Mouse (Mus musculus): ENCODE results near the gene Vgll4.

The Vgll4 gene

DNA sequence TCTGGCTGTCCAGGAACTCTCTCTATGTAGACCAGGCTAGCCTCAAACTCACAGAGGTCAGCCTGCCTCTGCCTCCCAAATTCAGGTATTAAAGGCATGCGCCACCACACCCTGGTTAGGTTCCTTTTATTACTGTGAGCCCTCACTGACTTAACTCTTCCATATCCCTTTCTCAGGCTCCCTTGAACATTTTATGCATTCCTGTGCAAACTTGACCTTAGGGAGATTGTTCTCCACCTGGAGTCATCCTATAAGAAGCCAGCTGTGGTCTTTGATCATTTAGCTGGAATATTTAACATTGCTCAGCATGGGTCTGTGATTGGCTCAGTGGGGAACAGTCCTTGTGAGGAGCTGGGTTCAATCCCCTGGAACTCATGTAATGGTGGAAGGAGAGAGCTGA lies 4.5 kb upstream of the Vgll4 start:
- in situ Hi-C loops (cut with MseI, MboI) = no loop called here

GRCm38 (mm10) chr6:114972988-114973387 lies 3.2 kb upstream of the Vgll4 start:
- in situ Hi-C loops (cut with MseI, MboI) = no loop called here

DNA sequence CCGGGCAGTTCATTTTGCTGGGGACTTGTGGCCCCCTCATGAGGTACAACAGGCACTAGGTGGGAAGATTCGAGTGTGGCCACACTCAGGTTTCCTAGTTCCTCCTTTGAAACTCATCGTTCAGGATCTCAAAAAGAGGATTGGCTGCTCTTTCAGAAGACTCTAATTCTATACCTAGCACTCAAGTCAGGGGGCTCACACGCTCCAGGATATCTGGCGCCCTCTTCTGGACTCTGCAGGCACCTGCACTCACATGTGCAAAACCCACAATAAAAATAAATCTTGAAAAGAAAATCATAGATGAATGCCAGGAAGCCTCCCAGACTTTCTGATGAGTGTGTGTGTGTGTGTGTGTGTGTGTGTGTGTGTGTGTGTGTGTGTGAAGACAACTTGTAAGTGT lies 1.1 kb upstream of the Vgll4 start:
- in situ Hi-C loops (cut with MseI, MboI) = no loop called here

GRCm38 (mm10) chr6:114970386-114970785 lies 592 bp upstream of the Vgll4 start:
- in situ Hi-C loops (cut with MseI, MboI) = no loop called here

- in situ Hi-C loops (cut with MseI, MboI) = no loop called here
Measured at GRCm38 (mm10) chr6:114968361-114969212, 1.2 kb downstream of the Vgll4 start.

- in situ Hi-C loops (cut with MseI, MboI) = no loop called here
Measured at GRCm38 (mm10) chr6:114967623-114968022, 2.2 kb downstream of the Vgll4 start.

DNA sequence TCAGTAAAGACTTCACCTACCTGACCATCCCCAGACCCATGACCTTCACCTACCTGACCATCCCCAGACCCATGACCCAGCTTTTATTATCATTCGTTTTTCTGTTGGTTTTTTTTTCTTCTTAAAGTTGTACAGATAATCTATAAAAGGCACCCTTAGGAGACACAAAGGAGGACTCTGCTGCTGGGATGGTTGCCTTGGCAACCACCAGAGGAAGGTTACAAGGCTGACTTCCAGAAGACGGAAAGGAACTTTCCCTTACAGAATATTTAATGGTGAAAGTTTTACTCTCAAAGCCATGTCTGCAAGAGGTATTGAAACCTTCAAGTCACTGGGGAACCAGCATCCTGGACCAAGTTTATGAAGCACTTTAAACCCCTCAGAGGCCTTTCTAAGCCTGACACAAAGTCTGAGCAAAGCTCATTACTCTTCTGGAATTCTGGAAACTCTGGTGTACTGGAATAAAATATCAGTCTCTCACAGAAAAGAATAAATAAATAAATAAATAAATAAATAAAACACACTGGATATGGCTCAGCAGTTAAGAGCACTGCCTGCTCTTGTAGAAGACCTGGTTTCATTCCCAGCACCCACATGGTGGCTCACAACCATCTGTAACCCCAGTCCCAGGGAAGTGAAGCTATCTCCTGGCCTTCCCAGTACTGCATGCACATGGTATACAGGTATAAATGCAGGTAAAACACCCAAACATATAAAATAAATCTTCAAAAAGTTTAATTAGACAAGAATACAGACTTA lies 3.2 kb downstream of the Vgll4 start:
- in situ Hi-C loops (cut with MseI, MboI) = no loop called here

- in situ Hi-C loops (cut with MseI, MboI) = no loop called here
Measured at GRCm38 (mm10) chr6:114965802-114966201, 4.0 kb downstream of the Vgll4 start.

- in situ Hi-C loops (cut with MseI, MboI) = no loop called here
Measured at GRCm38 (mm10) chr6:114965396-114965795, 4.4 kb downstream of the Vgll4 start.

GRCm38 (mm10) chr6:114964235-114964634 lies 5.6 kb downstream of the Vgll4 start:
- in situ Hi-C loops (cut with MseI, MboI) = no loop called here

- in situ Hi-C loops (cut with MseI, MboI) = no loop called here
Measured at GRCm38 (mm10) chr6:114963636-114964035, 6.2 kb downstream of the Vgll4 start.

DNA sequence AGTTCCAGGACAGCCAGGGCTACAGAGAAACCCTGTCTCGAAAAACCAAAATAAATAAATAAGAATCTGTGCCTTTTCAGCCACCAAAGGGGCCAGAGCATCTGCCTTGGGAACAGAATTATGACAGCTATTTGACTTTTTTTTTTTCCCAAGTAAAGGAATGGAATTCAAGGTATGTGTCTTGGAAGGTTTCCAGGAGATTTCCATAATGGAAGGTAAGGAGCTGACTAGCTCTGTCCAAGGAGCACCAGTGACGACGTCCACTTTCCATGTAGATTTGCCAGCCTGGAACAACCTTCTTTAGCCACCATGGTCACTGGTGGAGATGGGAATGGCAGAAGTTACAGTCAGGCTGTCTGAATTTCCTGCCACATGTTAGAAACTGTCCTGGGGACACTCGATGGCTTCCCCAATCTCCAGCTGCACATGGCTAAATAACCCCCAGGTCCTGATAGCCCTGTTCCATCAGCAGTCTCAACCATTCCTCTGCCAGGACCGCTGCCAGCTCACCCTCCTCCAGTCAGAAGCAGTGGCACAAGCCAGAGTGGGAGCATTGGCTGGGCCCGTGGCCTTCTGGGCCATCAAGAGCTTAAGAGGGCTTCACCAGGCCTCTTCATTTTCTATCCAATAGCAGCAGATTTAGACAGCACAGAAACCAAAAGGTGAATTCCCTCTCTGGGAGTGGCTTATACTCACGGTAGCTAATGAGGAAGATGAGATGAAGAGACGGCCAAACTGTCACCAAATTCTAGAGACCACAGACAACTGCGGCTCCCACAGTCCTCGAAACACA lies 8.3 kb downstream of the Vgll4 start:
- in situ Hi-C loops (cut with MseI, MboI) = no loop called here

DNA sequence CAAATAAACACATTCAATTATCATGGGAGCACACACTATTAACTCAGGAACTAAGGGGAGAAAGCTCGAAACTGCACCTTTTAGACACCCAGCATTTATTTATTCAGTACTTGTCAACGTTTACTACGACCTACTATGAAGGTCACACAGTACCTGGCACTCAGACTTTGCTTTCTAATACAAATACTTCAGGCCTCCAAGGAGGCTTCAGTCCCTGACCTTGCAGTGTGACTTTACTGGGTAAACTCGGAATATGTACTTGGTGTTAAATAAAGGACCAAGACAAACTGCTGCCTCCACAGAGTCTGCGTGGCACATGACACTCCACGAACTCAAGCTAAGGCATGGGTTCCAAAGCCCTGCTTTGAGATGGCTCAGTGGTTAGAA lies 10.8 kb downstream of the Vgll4 start:
- in situ Hi-C loops (cut with MseI, MboI) = no loop called here

DNA sequence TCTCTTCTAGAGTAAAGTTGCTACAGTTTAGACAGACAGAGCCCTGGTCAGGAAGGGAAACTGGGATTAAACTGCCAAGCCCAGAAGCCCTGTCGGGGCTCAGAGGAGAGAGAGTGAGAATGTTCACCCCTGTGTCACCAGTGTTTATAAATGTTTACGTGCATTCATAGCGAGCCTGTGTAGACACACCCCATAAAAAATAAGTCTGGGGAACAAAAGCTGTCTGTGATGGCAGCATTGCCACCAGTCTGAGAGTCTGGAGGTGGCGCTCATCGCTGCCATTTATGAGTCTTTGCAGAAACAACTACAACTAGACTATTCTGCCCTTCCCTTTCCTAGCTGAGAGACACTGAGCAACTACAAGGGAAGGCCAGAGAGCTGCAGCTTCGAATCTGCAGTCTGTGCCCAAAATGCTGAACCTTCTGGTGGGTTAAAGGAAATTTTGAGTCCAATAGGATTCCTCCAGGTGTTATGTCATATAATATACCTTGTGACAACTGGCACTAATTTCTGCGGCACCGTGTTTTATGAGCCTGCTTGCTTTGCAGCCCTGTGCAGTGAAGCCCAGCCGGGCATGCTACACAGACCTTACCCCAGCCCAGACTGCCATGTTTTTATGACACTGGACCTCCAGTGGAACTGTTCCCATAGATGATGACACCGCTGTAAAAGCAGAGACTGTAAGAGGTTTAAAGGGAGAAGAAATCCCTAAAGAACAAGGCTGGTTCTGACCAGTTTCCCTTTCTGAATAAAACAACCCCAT lies 11.4 kb downstream of the Vgll4 start:
- in situ Hi-C loops (cut with MseI, MboI) = no loop called here

DNA sequence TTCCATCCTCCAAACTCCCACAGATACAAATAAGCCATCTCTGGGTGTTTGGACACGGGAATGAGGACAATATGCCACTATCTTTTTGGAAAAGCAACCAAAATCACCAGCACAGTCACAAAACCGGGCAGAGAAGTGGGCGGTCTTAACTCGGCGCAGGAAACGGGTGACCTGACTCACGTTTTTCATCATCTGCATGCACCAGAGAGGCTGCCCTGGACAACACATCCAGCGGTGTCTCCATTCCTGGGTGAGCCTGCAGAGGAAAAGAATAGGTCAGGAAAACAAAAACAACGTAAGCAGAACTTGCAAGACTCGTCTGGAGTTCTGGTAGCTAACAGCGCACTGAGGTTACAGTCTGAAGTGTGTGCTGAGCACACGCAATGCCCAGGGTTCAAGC lies 12.0 kb downstream of the Vgll4 start:
- in situ Hi-C loops (cut with MseI, MboI) = no loop called here

- in situ Hi-C loops (cut with MseI, MboI) = no loop called here
Measured at GRCm38 (mm10) chr6:114954496-114954895, 15.3 kb downstream of the Vgll4 start.

DNA sequence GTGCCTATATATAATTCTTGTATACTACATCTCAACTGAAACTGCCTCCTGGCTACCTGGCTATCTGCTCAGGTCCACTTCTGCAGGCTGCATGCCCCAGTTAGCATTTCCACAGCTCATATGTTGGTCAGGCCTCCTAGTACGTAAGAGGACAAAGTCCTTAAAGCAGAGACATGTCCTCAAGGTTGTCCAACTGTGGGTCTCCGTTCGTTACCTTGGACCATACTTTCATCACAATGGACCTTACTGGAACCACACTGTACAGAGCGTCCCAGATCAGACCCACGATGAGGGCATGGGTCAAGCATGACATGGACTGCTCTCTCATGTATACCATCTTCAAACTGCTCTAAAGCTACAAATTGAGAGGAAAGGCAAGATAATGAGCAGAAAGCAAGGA lies 16.2 kb downstream of the Vgll4 start:
- in situ Hi-C loops (cut with MseI, MboI) = no loop called here

DNA sequence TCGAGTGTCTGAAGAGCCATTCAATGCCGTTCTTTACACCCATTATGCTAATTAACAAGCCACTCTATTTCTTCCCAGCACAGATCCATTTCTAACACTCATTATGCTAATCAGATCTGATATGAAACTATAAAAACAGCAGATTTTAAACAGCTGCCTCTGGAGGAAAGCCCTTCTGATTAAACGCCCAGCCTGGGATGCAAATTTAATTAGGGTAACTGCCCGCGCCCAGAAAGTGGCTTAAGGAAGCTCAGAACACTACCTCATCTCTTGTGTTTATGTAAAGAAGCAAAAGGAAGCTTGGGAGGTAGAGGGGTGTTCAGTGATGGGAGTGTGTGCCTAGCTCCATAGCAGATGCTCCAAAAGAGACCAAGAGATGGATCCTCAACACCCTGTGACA lies 17.4 kb downstream of the Vgll4 start:
- in situ Hi-C loops (cut with MseI, MboI) = no loop called here

DNA sequence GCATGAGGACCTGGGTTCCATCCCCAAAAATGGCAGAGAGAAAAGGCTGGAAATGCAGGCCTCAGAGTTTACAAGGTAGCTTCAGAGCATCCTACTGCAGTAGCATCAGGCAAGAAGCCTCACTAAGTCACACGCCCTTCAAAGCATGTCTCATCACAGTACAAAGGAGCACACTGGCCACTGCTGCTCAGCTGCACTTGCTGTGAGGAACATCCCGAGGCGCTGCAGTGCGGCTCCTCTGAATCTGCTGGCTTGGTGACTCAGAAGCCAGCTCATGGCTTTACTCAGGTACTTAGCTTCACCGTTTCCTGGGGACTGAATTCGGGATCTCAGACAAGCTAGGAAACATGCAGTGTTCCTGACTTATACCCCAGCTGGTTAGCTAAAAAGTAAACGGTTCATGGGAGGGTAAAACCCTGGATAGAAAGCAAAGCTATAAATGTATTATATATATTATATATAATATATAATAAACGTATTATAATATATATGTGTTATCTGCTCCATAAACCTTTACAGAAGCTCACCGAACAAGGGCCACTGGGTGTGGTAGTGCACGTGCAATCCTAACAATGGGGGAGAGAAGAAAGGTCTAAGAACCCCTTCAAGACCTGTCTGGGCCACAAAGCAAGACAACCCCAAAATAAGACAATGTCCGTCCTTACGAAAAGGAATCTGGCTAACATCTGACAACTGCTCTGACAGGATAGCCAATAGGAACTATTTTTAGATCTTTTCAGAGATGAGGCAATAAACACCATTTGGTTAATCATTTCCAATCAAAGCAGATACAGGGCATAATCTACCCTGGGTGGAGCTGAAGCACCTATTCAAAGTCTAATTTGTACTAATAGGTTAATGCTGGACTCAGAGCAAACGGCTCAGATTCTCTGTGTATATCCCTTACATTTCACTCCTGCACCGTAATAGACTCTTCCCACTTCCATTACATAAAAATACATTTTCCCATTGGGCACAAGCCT lies 25.0 kb downstream of the Vgll4 start:
- in situ Hi-C loops (cut with MseI, MboI) = no loop called here

- in situ Hi-C loops (cut with MseI, MboI) = no loop called here
Measured at GRCm38 (mm10) chr6:114941201-114941849, 28.5 kb downstream of the Vgll4 start.
